Comparison of ENCODE assay signal across 13 mouse cellular contexts in the genomic region with DNA sequence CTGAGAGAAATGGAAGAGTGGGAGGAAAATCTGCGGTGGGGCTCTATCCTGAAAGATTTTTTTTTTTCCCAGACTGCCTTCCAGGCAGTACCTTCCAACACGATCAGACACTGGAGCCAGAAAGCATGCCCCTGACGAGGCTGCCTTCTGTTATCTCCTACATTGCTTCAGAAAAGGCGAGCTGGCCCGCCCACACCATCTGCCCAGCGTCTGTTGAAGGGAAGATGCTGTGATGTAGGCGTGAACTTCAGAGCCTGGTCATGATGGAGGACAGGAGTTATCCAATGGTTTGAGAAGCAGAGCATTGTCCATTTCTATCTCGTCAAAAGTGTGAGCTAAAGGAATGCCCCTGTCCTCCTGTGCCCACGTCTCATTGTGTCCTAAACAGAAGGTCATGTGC.
DNase-seq lines count a peak whose midpoint lies in the region; ATAC-seq lines count a peak whose summit lies in the region.
"Had no signal": no experiment of that assay in that cellular context is flagged by ENCODE, and none has a peak within 500 bp of the region (broad histone marks: within the 10 kb centered on the region; RNA-seq: fewer than 3 reads in every experiment).

No protein-coding gene starts in this region.

- ATAC-seq in forebrain, embryonic 11.5 days (replicated peaks; ENCODE audit: low FRiP score): no peak
- ATAC-seq in erythroblast, adult 5-6 weeks (replicated peaks; ENCODE audit: low FRiP score, poor library complexity, severe bottlenecking): no peak

- H3K9ac ChIP-seq in forebrain, embryonic 11.5 days (ENCODE audit: low read length): no peak overlapping the region

- H3K27me3 ChIP-seq in forebrain, embryonic 11.5 days (ENCODE audit: control insufficient read depth, insufficient read depth, low read length): no peaks in the 10 kb centered on the region
- H3K27me3 ChIP-seq in forebrain, embryonic 10.5 days (ENCODE audit: poor library complexity, severe bottlenecking): no peaks in the 10 kb centered on the region

- H3K4me1 ChIP-seq in forebrain, embryonic 11.5 days (replicated peaks; ENCODE audit: control insufficient read depth, insufficient read depth, low read length): peaks cover 5% of the 10 kb centered on the region; the same call in 1 of the 2 replicates
- peaks cover 19% of the 10 kb centered on the region for H3K4me1 ChIP-seq in forebrain, embryonic 10.5 days

- no peak overlapping the region for H3K4me2 ChIP-seq in forebrain, embryonic 11.5 days (ENCODE audit: low read depth, low read length, severe bottlenecking)

- DNase-seq in forebrain, embryonic 11.5 days (ENCODE audit: low spot score): peak; percentile 44
- DNase-seq in forebrain, embryonic 10.5 days (ENCODE audit: extremely low spot score, low spot score): no peak
- DNase-seq in cerebellum, adult 11-12 months: peak; percentile 95
- peak; percentile 71 to 77 for DNase-seq in frontal cortex, adult 2 months (ENCODE audit: extremely low spot score in 1 of 2, low spot score in 1 of 2)
- peak; percentile 51 to 71 for DNase-seq in left cerebral cortex, postnatal 14 days (ENCODE audit: low spot score in 2 of 2)
- no peak for DNase-seq in kidney, postnatal 4 days
- no peak for DNase-seq in urinary bladder, postnatal 14 days (ENCODE audit: low spot score)
- DNase-seq: adrenal gland, postnatal 14 days; gastrocnemius, postnatal 25 days; kidney, postnatal 36 days had no signal

- no peaks in the 10 kb centered on the region for H3K36me3 ChIP-seq in forebrain, embryonic 11.5 days (ENCODE audit: control insufficient read depth, insufficient read depth, low read length)
- no peaks in the 10 kb centered on the region for H3K36me3 ChIP-seq in forebrain, embryonic 10.5 days (replicated peaks)
- H3K36me3 ChIP-seq: G1E; midbrain, embryonic 10.5 days had no signal

- WGBS in forebrain, embryonic 11.5 days: 83% methylated on average over 9 of the region's 9 CpGs
- WGBS in forebrain, embryonic 10.5 days: 83% methylated on average over 9 of the region's 9 CpGs

- no peaks in the 10 kb centered on the region for H3K9me3 ChIP-seq in forebrain, embryonic 11.5 days (ENCODE audit: control insufficient read depth, low read length)
- H3K9me3 ChIP-seq in forebrain, embryonic 10.5 days: no peaks in the 10 kb centered on the region
- H3K9me3 ChIP-seq: midbrain, embryonic 10.5 days had no signal

- H3K4me3 ChIP-seq in forebrain, embryonic 11.5 days (ENCODE audit: low read depth, low read length): no peak overlapping the region
- H3K4me3 ChIP-seq in forebrain, embryonic 10.5 days: no peak overlapping the region
- H3K4me3 ChIP-seq: midbrain, embryonic 10.5 days had no signal

- no peak overlapping the region for H3K27ac ChIP-seq in forebrain, embryonic 11.5 days (ENCODE audit: low read depth, low read length)
- no peak overlapping the region for H3K27ac ChIP-seq in forebrain, embryonic 10.5 days

- intact Hi-C loops in left cerebral cortex, postnatal 14 days (cut with DNase I): no loop called here

Comparison
In these comparisons a context has a peak if more than half of its experiments do, and no peak if none do; other contexts are left out.
1. DNase-seq: peak in forebrain, embryonic 11.5 days (single experiment), cerebellum, adult 11-12 months (single experiment), frontal cortex, adult 2 months (2 of 2) and left cerebral cortex, postnatal 14 days (2 of 2); none in forebrain, embryonic 10.5 days (single experiment), kidney, postnatal 4 days (0 of 2) and urinary bladder, postnatal 14 days (single experiment).